Mouse (Mus musculus) lung, embryonic 14.5 days (tissue): ENCODE measurements around the gene Stat4. TPM values are rescaled to one million over a fixed set of nuclear protein-coding genes. Genes with fewer than 3 reads are reported as not detected.

Experiments
- ATAC-seq: fragments of 200-750 bp; cut with Nextera tagmentation; 2 replicates; pipeline ENCODE4 v1.8.0; 2017; ENCODE audit warnings: mild to moderate bottlenecking, moderate TSS enrichment, moderate library complexity; ENCODE audit not compliant: insufficient read depth
- DNase-seq: peaks from one replicate; pipeline ENCODE4 v3.0.0-alpha.2; 2015
- H3K27ac ChIP-seq: fragments of 300-500 bp; sonication (generic); 2 replicates; pipeline ENCODE4 v1.5.1; 2014; ENCODE audit warnings: low read depth, mild to moderate bottlenecking, moderate library complexity
- H3K27me3 ChIP-seq: fragments of 300-500 bp; sonication (generic); 2 replicates; pipeline ENCODE4 v1.6.1; 2014; ENCODE audit warnings: low read length, control low read depth; ENCODE audit not compliant: insufficient read depth
- H3K36me3 ChIP-seq: fragments of 300-500 bp; sonication (generic); 2 replicates; pipeline ENCODE4 v1.6.1; 2014; ENCODE audit warnings: control low read depth; ENCODE audit not compliant: insufficient read depth
- H3K4me1 ChIP-seq: fragments of 300-500 bp; sonication (generic); 2 replicates; pipeline ENCODE4 v1.6.1; 2014; ENCODE audit warnings: antibody characterized with exemption, control low read depth; ENCODE audit not compliant: insufficient read depth
- H3K4me2 ChIP-seq: fragments of 300-500 bp; sonication (generic); 2 replicates; pipeline ENCODE4 v1.6.1; 2014; ENCODE audit warnings: mild to moderate bottlenecking
- H3K4me3 ChIP-seq: fragments of 300-500 bp; sonication (generic); 2 replicates; pipeline ENCODE4 v1.5.1; 2014; ENCODE audit warnings: low read depth, low read length
- H3K9ac ChIP-seq: fragments of 300-500 bp; sonication (generic); 2 replicates; pipeline ENCODE4 v1.6.1; 2014
- H3K9me3 ChIP-seq: fragments of 300-500 bp; sonication (generic); 2 replicates; pipeline ENCODE4 v1.6.1; 2016; ENCODE audit warnings: low read depth, low read length, control low read depth
- CTCF ChIP-seq: IDR thresholded peaks from 2 replicates; pipeline ENCODE4 v1.5.1; 2016; ENCODE audit warnings: antibody characterized with exemption, low read depth
- WGBS: fragments of 180-500 bp; shearing (Covaris S2); extraction: QIAGEN DNeasy Blood & Tissue Kit; methylation state at CpG from one replicate; pipeline ENCODE4 v1.1.7; 2014; 5-methylcytosine and 5-hydroxymethylcytosine counted together
- polyA plus RNA-seq: library from polyadenylated mRNA; unstranded; fragments of >200 nt; fragmentation: Nextera tagmentation; extraction: Ambion mirVana; gene quantifications from 2 replicates; pipeline ENCODE4 v1.2.1, GENCODE M21; 2014

Stat4 gene
- polyA plus RNA-seq, 1 experiment from 2014 or later, result 4.0 TPM

GRCm38 (mm10) chr1:52048711-52049110 is 61.8 kb downstream of the Stat4 start:
- 63% methylated on average over 2 of the region's 2 CpGs for WGBS
- DNase-seq (no peak), ATAC-seq (no peak)
- H3K36me3 ChIP-seq, result no peaks in the 10 kb centered on the region
- no peaks in the 10 kb centered on the region for H3K9me3 ChIP-seq
- TF ChIP-seq CTCF, result no peak
- H3K4me2 ChIP-seq, result no peak overlapping the region
- H3K27me3 ChIP-seq, result no peaks in the 10 kb centered on the region
- no peak overlapping the region for H3K9ac ChIP-seq
- H3K4me3 ChIP-seq, result no peak overlapping the region
- H3K4me1 ChIP-seq, result no peaks in the 10 kb centered on the region
- no peak overlapping the region for H3K27ac ChIP-seq

DNA sequence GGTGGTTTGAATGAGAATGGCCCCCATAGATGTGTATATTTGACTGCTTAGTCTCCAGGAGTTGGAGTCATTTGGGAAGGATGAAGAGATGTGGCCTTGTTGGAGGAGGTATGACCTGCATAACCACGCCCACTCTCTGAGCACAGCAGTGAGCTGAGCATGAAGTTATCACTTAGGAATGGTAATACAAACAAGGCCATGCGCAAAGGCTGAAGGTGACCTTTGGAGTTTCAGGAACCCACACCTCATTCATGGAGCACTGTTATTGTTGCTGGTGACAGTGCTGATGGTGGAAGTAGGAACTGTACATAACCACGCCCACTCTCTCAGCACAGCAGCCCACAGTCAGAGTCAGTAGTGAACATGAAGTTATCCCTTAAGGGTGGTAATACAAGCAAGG is 62.9 kb downstream of the Stat4 start:
- Histone ChIP-seq H3K9me3 (no peaks in the 10 kb centered on the region), H3K27me3 (no peaks in the 10 kb centered on the region), H3K9ac (no peak overlapping the region), H3K4me2 (no peak overlapping the region), H3K27ac (no peak overlapping the region), H3K4me1 (no peaks in the 10 kb centered on the region), H3K36me3 (no peaks in the 10 kb centered on the region), H3K4me3 (no peak overlapping the region)
- TF ChIP-seq CTCF, result no peak
- ATAC-seq, result no peak
- no peak for DNase-seq
- WGBS, result 85% methylated on average over 3 of the region's 3 CpGs

- no peak overlapping the region for H3K4me3 ChIP-seq
- no peaks in the 10 kb centered on the region for H3K4me1 ChIP-seq
- WGBS, result 70% methylated on average over 3 of the region's 3 CpGs
- no peaks in the 10 kb centered on the region for H3K9me3 ChIP-seq
- DNase-seq (no peak), ATAC-seq (no peak)
- H3K9ac ChIP-seq, result no peak overlapping the region
- H3K27me3 ChIP-seq, result no peaks in the 10 kb centered on the region
- H3K4me2 ChIP-seq, result no peak overlapping the region
- no peak overlapping the region for H3K27ac ChIP-seq
- H3K36me3 ChIP-seq, result no peaks in the 10 kb centered on the region
- TF ChIP-seq CTCF, result no peak
Observed at GRCm38 (mm10) chr1:52051542-52051941, 64.6 kb downstream of the Stat4 start.

DNA sequence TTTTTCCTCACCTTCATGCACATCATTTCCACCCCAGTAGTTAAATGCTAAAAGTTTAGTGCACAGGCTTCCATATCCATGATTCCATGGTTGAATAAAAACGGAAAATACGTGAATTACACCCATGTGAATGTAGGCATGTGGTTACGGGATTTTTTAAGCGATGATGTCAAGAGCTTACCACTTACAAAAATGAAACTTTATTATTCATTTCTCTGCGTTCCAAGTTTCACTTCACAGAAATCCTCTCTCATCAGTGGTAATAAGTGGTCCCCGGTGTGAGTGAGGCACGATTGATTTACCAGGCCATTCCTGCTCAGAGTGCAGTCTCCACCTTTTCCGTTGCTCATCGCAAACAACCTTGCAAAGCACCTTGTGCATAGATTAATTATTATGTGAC is 66.0 kb downstream of the Stat4 start:
- WGBS, result 89% methylated on average over 9 of the region's 9 CpGs
- Histone ChIP-seq H3K4me3 (no peak overlapping the region), H3K9ac (no peak overlapping the region), H3K27me3 (no peaks in the 10 kb centered on the region), H3K9me3 (no peaks in the 10 kb centered on the region), H3K36me3 (no peaks in the 10 kb centered on the region), H3K27ac (no peak overlapping the region), H3K4me2 (no peak overlapping the region), H3K4me1 (no peaks in the 10 kb centered on the region)
- ATAC-seq, result no peak
- TF ChIP-seq CTCF, result no peak
- DNase-seq, result no peak

- TF ChIP-seq CTCF, result no peak
- H3K36me3 ChIP-seq, result no peaks in the 10 kb centered on the region
- no peak overlapping the region for H3K27ac ChIP-seq
- WGBS, result 85% methylated on average over 4 of the region's 4 CpGs
- H3K27me3 ChIP-seq, result no peaks in the 10 kb centered on the region
- no peaks in the 10 kb centered on the region for H3K9me3 ChIP-seq
- no peak overlapping the region for H3K9ac ChIP-seq
- DNase-seq (no peak), ATAC-seq (no peak)
- no peak overlapping the region for H3K4me2 ChIP-seq
- H3K4me1 ChIP-seq, result no peaks in the 10 kb centered on the region
- H3K4me3 ChIP-seq, result no peak overlapping the region
Observed at GRCm38 (mm10) chr1:52055947-52056346, 69.0 kb downstream of the Stat4 start.

- Histone ChIP-seq H3K27ac (no peak overlapping the region), H3K4me3 (no peak overlapping the region), H3K9ac (no peak overlapping the region), H3K4me2 (no peak overlapping the region), H3K4me1 (no peaks in the 10 kb centered on the region), H3K9me3 (no peaks in the 10 kb centered on the region), H3K36me3 (no peaks in the 10 kb centered on the region), H3K27me3 (no peaks in the 10 kb centered on the region)
- no peak for DNase-seq
- no peak for ATAC-seq
- WGBS, result 62% methylated on average over 5 of the region's 5 CpGs
- TF ChIP-seq CTCF, result no peak
Observed at GRCm38 (mm10) chr1:52057153-52057552, 70.2 kb downstream of the Stat4 start.

DNA sequence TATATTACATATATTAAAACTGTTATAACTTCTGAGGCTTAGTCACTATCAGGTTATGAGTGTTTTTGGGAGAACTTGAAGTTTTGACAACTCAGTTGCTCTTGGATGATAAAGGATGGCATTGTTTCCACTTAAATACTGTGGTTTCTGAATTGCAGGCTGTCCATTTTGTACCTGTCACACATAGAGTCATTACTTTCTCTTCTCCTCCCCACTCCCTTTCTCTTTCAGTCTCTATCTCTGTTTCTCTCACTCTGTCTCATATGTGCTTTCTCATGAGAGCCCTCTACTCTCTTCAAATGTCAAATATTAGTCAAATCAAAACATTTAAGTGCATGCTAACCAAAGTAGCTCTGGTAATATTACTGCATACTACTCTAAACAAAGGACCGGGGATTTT is 79.3 kb downstream of the Stat4 start:
- Histone ChIP-seq H3K27ac (no peak overlapping the region), H3K4me3 (no peak overlapping the region), H3K9me3 (no peaks in the 10 kb centered on the region), H3K9ac (no peak overlapping the region), H3K4me2 (no peak overlapping the region), H3K36me3 (no peaks in the 10 kb centered on the region), H3K27me3 (no peaks in the 10 kb centered on the region), H3K4me1 (no peaks in the 10 kb centered on the region)
- DNase-seq (no peak), ATAC-seq (no peak)
- WGBS, result 48% methylated on average over 1 of the region's 1 CpGs
- no peak for TF ChIP-seq CTCF

GRCm38 (mm10) chr1:52066694-52067093 is 79.7 kb downstream of the Stat4 start:
- H3K27me3 ChIP-seq, result no peaks in the 10 kb centered on the region
- H3K27ac ChIP-seq, result no peak overlapping the region
- H3K9me3 ChIP-seq, result no peaks in the 10 kb centered on the region
- DNase-seq, result no peak
- H3K9ac ChIP-seq, result no peak overlapping the region
- H3K4me2 ChIP-seq, result no peak overlapping the region
- no peak overlapping the region for H3K4me3 ChIP-seq
- no peaks in the 10 kb centered on the region for H3K4me1 ChIP-seq
- no peaks in the 10 kb centered on the region for H3K36me3 ChIP-seq
- 54% methylated on average over 3 of the region's 3 CpGs for WGBS
- ATAC-seq, result no peak
- TF ChIP-seq CTCF, result no peak
